Mouse (Mus musculus) stomach, embryonic 16.5 days (tissue): ENCODE measurements around the gene Bex4. TPM values are rescaled to one million over a fixed set of nuclear protein-coding genes. Genes with fewer than 3 reads are reported as not detected.
A peak's percentile ranks its signal among the peaks of the same experiment; 100 is the strongest.
"Not testable (repeated sequence)": the region's sequence is repeated elsewhere in the genome, so short reads cannot be mapped to it uniquely, and the experiment has no call there.

Source experiments
- ATAC-seq: fragments of 200-750 bp; cut with Nextera tagmentation; 2 replicates; pipeline ENCODE4 v1.8.0; 2017; ENCODE audit warnings: moderate number of reproducible peaks, moderate TSS enrichment; ENCODE audit not compliant: insufficient read depth, low FRiP score
- H3K27ac ChIP-seq: fragments of 300-500 bp; sonication (generic); 2 replicates; pipeline ENCODE4 v1.5.1; 2014; ENCODE audit warnings: low read length
- H3K27me3 ChIP-seq: fragments of 300-500 bp; sonication (generic); 2 replicates; pipeline ENCODE4 v1.6.1; 2014; ENCODE audit warnings: low read length, control low read depth, mixed read lengths; ENCODE audit not compliant: control insufficient read depth, insufficient read depth
- H3K36me3 ChIP-seq: fragments of 300-500 bp; sonication (generic); 2 replicates; pipeline ENCODE4 v1.6.1; 2014; ENCODE audit warnings: low read length; ENCODE audit not compliant: control insufficient read depth, insufficient read depth
- H3K4me1 ChIP-seq: fragments of 300-500 bp; sonication (generic); 2 replicates; pipeline ENCODE4 v1.6.1; 2014; ENCODE audit warnings: low read length, control low read depth, mixed read lengths; ENCODE audit not compliant: control insufficient read depth, insufficient read depth
- H3K4me2 ChIP-seq: fragments of 300-500 bp; sonication (generic); 2 replicates; pipeline ENCODE4 v1.6.1; 2014; ENCODE audit warnings: low read depth, low read length, mixed read lengths
- H3K4me3 ChIP-seq: fragments of 300-500 bp; sonication (generic); replicated peaks from 2 replicates; pipeline ENCODE4 v1.5.1; 2014; ENCODE audit warnings: mild to moderate bottlenecking, low read length
- H3K9ac ChIP-seq: fragments of 300-500 bp; sonication (generic); 2 replicates; pipeline ENCODE4 v1.6.1; 2014; ENCODE audit warnings: low read length
- H3K9me3 ChIP-seq: fragments of 300-500 bp; sonication (generic); replicated peaks from 2 replicates; pipeline ENCODE4 v1.6.1; 2016; ENCODE audit warnings: low read length, control low read depth; ENCODE audit not compliant: control insufficient read depth
- WGBS: fragments of 180-500 bp; shearing (Covaris S2); extraction: QIAGEN DNeasy Blood & Tissue Kit; methylation state at CpG from one replicate; pipeline ENCODE4 v1.1.7; 2014; 5-methylcytosine and 5-hydroxymethylcytosine counted together
- polyA plus RNA-seq: library from polyadenylated mRNA; unstranded; fragments of >200 nt; fragmentation: Nextera tagmentation; extraction: Ambion mirVana; gene quantifications from 2 replicates; pipeline ENCODE4 v1.2.1, GENCODE M21; 2015

Gene Bex4
- polyA plus RNA-seq, 1 experiment from 2014 or later = 103 TPM

DNA sequence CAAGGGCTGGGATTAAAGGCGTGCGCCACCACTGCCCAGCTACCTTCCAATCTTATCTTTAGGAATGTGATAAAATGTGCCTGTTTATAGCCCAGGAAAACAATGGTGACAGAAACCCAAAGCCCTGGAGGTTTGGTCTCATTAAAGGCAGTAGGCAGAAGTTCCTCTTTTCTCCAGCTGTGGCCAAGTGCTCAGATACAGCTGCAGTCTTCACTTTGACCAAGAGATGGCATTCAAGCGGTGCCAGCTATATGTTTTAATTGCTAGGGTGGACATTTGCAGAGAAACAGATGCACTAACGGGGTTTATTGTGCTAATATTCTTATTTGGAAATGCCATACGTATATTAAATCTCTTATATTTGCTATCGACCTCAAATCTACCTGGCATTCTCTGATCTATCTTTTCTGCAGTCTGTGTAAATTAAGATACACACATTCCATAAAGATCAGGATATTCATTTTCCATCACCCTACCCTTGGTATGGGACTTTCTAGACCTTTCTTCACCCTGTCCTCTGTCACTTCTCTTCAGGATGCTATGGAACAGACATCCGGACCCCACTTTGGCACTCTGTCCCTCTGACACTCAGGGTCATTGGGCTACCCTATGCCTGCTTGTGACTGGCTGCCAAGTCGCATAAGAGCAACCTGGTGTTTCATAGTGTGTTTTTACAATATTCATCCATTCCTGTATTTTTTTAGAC lies 11.6 kb upstream of the Bex4 start:
- no peaks in the 10 kb centered on the region for H3K4me1 ChIP-seq
- no peak overlapping the region for H3K4me3 ChIP-seq
- ATAC-seq = no peak
- no peak overlapping the region for H3K9ac ChIP-seq
- no peaks in the 10 kb centered on the region for H3K9me3 ChIP-seq
- H3K4me2 ChIP-seq = no peak overlapping the region
- 54% methylated on average over 8 of the region's 8 CpGs for WGBS
- no peaks in the 10 kb centered on the region for H3K36me3 ChIP-seq
- no peaks in the 10 kb centered on the region for H3K27me3 ChIP-seq
- no peak overlapping the region for H3K27ac ChIP-seq

GRCm38 (mm10) chrX:136127744-136128064 lies 11.1 kb upstream of the Bex4 start:
- no peaks in the 10 kb centered on the region for H3K36me3 ChIP-seq
- H3K27me3 ChIP-seq = no peaks in the 10 kb centered on the region
- H3K9ac ChIP-seq = no peak overlapping the region
- H3K4me2 ChIP-seq = no peak overlapping the region
- no peak overlapping the region for H3K4me3 ChIP-seq
- H3K27ac ChIP-seq = no peak overlapping the region
- no peaks in the 10 kb centered on the region for H3K4me1 ChIP-seq
- 15% methylated on average over 5 of the region's 5 CpGs for WGBS
- no peaks in the 10 kb centered on the region for H3K9me3 ChIP-seq
- ATAC-seq = no peak

GRCm38 (mm10) chrX:136135559-136135958 lies 3.2 kb upstream of the Bex4 start:
- WGBS = 83% methylated on average over 4 of the region's 4 CpGs
- no peak overlapping the region for H3K4me2 ChIP-seq
- H3K9ac ChIP-seq = no peak overlapping the region
- no peak for ATAC-seq
- no peaks in the 10 kb centered on the region; the same call in 1 of the 2 replicates for H3K27me3 ChIP-seq
- no peak overlapping the region for H3K27ac ChIP-seq
- H3K4me1 ChIP-seq = no peaks in the 10 kb centered on the region
- H3K9me3 ChIP-seq = no peaks in the 10 kb centered on the region
- H3K36me3 ChIP-seq = no peaks in the 10 kb centered on the region
- H3K4me3 ChIP-seq = no peak overlapping the region

DNA sequence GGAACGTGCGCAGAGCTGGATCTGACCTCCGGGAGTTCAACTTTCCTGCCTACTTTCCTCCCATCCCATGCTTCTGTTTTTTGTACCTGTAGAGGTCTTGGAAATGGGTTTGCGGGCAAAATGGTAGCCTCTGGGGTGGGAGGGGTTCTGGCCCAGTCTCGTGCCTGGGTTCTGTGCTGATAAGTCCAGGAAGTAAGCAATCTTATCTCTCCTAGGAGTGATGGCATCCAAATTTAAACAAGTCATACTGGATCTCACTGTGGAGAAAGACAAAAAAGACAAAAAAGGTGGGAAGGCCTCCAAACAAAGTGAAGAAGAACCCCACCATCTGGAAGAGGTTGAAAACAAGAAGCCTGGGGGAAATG lies 826 bp downstream of the Bex4 start:
- H3K27ac ChIP-seq, H3K9ac ChIP-seq, H3K27me3 ChIP-seq, H3K36me3 ChIP-seq, H3K9me3 ChIP-seq, H3K4me1 ChIP-seq, ATAC-seq: not testable (repeated sequence)
- peak overlapping the region; percentile 33 for H3K4me3 ChIP-seq
- H3K4me2 ChIP-seq = peak overlapping the region; percentile 40
- whole genome bisulfite sequencing = 26% methylated on average over 5 of the region's 5 CpGs

GRCm38 (mm10) chrX:136141385-136141784 lies 2.6 kb downstream of the Bex4 start:
- Histone ChIP-seq H3K27ac (no peak overlapping the region), H3K4me1 (no peaks in the 10 kb centered on the region), H3K4me2 (no peak overlapping the region), H3K36me3 (no peaks in the 10 kb centered on the region), H3K9me3 (no peaks in the 10 kb centered on the region), H3K27me3 (no peaks in the 10 kb centered on the region; the same call in 1 of the 2 replicates), H3K4me3 (no peak overlapping the region), H3K9ac (no peak overlapping the region)
- no peak for ATAC-seq
- 80% methylated on average over 5 of the region's 5 CpGs for WGBS

DNA sequence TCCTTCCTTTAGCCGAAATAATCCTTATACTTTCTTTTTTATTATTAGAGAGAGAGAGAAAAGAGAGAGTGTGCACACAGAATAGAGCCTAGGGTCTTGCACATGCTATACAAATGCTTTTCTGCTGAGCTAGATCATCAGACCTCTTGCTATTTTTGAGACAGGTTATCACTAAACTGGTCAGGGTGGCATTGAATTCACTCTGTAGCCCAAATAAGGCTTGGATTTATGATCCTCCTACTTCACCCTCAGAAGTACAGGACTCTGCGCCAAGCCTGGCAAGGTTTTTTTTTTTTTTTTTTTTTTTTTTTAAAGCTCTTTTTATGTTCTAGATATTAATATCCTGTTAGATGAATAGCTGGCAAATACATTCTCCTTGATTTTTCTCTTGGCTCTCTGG lies 4.9 kb downstream of the Bex4 start:
- H3K36me3 ChIP-seq = no peaks in the 10 kb centered on the region
- H3K9ac ChIP-seq = no peak overlapping the region
- H3K4me2 ChIP-seq = no peak overlapping the region
- 72% methylated on average over 2 of the region's 2 CpGs for WGBS
- H3K4me3 ChIP-seq = no peak overlapping the region
- no peaks in the 10 kb centered on the region for H3K4me1 ChIP-seq
- no peaks in the 10 kb centered on the region for H3K9me3 ChIP-seq
- no peak for ATAC-seq
- H3K27ac ChIP-seq = no peak overlapping the region
- no peaks in the 10 kb centered on the region; the same call in 1 of the 2 replicates for H3K27me3 ChIP-seq

DNA sequence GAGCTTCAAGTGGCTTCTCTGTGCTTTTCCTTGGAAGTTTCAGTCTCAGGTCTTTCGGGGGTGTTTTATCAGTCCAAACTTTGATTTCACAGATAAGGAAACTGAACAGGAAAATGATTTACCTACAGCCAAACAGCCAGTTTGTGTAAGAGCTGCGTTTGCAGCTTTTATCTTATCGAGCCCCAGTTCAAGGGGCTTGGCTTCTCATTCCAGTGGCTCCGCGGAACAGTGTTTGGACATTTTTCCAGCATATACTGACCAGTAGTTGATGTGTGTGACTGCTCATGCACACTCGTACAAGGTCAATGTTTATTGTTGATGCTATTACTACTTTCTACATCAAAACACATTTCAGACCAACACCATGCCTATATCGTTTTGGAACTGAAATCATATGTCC lies 5.4 kb downstream of the Bex4 start:
- H3K9ac ChIP-seq = no peak overlapping the region
- ATAC-seq = no peak
- no peak overlapping the region for H3K27ac ChIP-seq
- H3K4me3 ChIP-seq = no peak overlapping the region
- no peak overlapping the region for H3K4me2 ChIP-seq
- 45% methylated on average over 7 of the region's 7 CpGs for WGBS
- no peaks in the 10 kb centered on the region for H3K9me3 ChIP-seq
- no peaks in the 10 kb centered on the region for H3K36me3 ChIP-seq
- no peaks in the 10 kb centered on the region for H3K4me1 ChIP-seq
- H3K27me3 ChIP-seq = no peaks in the 10 kb centered on the region; the same call in 1 of the 2 replicates

GRCm38 (mm10) chrX:136170625-136171024 lies 31.8 kb downstream of the Bex4 start:
- Histone ChIP-seq H3K4me3 (peak overlapping the region; percentile 66), H3K36me3 (no peaks in the 10 kb centered on the region), H3K9me3 (no peaks in the 10 kb centered on the region), H3K9ac (no peak overlapping the region; the same call in 1 of the 2 replicates), H3K4me2 (peak overlapping the region; percentile 50), H3K4me1 (no peaks in the 10 kb centered on the region), H3K27ac (peak overlapping the region; percentile 14; the same call in 1 of the 2 replicates), H3K27me3 (no peaks in the 10 kb centered on the region)
- 42% methylated on average over 10 of the region's 10 CpGs for WGBS
- no peak for ATAC-seq

- WGBS = 14% methylated on average over 24 of the region's 24 CpGs
- Histone ChIP-seq H3K9ac (peak overlapping the region; percentile 82), H3K27me3 (no peaks in the 10 kb centered on the region), H3K9me3 (no peaks in the 10 kb centered on the region), H3K36me3 (no peaks in the 10 kb centered on the region), H3K27ac (peak overlapping the region; percentile 95), H3K4me3 (peak overlapping the region; percentile 66), H3K4me1 (no peaks in the 10 kb centered on the region), H3K4me2 (peak overlapping the region; percentile 50)
- ATAC-seq = peak; percentile 69
Observed at GRCm38 (mm10) chrX:136171189-136172117, 32.7 kb downstream of the Bex4 start.
